Mouse (Mus musculus): Measurements from ENCODE around the gene Tut1. TPM values are rescaled to one million over a fixed set of nuclear protein-coding genes. Genes with fewer than 3 reads are reported as not detected.
A peak's percentile ranks its signal among the peaks of the same experiment; 100 is the strongest.

The Tut1 gene
- total RNA-seq, 1 experiment, result 42.6 TPM

- H3K9me3 ChIP-seq (ENCODE audit: control insufficient read depth, insufficient read depth, low read depth, low read length), result no peaks in the 10 kb centered on the region
- no peak for TF ChIP-seq ZNF384 (IDR thresholded peaks at IDR 0.05; ENCODE audit: low read depth, low read length)
- no peak for TF ChIP-seq HCFC1 (IDR thresholded peaks at IDR 0.05; ENCODE audit: borderline replicate concordance, insufficient read depth, low read length)
- TF ChIP-seq MAFK (IDR thresholded peaks at IDR 0.05; ENCODE audit: insufficient read depth, low read depth, low read length), result no peak
- no peak for TF ChIP-seq CHD2 (IDR thresholded peaks at IDR 0.05; ENCODE audit: low read depth, low read length)
- no peak for TF ChIP-seq ZC3H11A (IDR thresholded peaks at IDR 0.05; ENCODE audit: borderline replicate concordance, low read depth, low read length)
- H3K27ac ChIP-seq (ENCODE audit: insufficient read depth, low read depth, low read length, poor library complexity, severe bottlenecking), result no peak overlapping the region
- in situ Hi-C loops (cut with MboI; ENCODE audit: low sequenced_read_pairs in 2 of 2, unreplicated experiment in 2 of 2), result loop anchor here in 1 of 2 experiments (25.0 kb wide), 1 partner anchor 104 kb away; the partner anchor contains the start of gene Scgb1a1
- peaks cover 0 to 19% of the 10 kb centered on the region in 2 experiments; a peak in 2 of 4 replicates for H3K4me1 ChIP-seq (ENCODE audit: control insufficient read depth in 2 of 2, insufficient read depth in 2 of 2, low read length in 2 of 2, poor library complexity in 1 of 2)
- H3K36me3 ChIP-seq (ENCODE audit: control insufficient read depth, insufficient read depth, low read length, poor library complexity, severe bottlenecking), result peaks cover 18% of the 10 kb centered on the region
- no peak for DNase-seq (ENCODE audit: low read depth, low spot score)
- no peak overlapping the region for H3K9ac ChIP-seq (ENCODE audit: insufficient read depth, low read depth, low read length, poor library complexity, severe bottlenecking)
- no peak overlapping the region for H3K4me3 ChIP-seq (ENCODE audit: insufficient read depth in 1 of 2, low read depth in 1 of 2, low read length in 2 of 2, poor library complexity in 1 of 2, severe bottlenecking in 1 of 2)
Observed at GRCm38 (mm10) chr19:8983150-8983650, 29.6 kb downstream of the Tut1 start.

GRCm38 (mm10) chr19:8984255-8984868, 30.7 kb downstream of the Tut1 start:
- TF ChIP-seq ZNF384 (IDR thresholded peaks at IDR 0.05; ENCODE audit: low read depth, low read length) (peak; percentile 71; the same call in 1 of the 2 replicates), MAFK (IDR thresholded peaks at IDR 0.05; ENCODE audit: insufficient read depth, low read depth, low read length) (no peak)
- H3K27ac ChIP-seq (ENCODE audit: insufficient read depth, low read depth, low read length, poor library complexity, severe bottlenecking), result no peak overlapping the region
- H3K9me3 ChIP-seq (ENCODE audit: control insufficient read depth, insufficient read depth, low read depth, low read length), result no peaks in the 10 kb centered on the region
- no peak overlapping the region for H3K4me3 ChIP-seq (ENCODE audit: insufficient read depth in 1 of 2, low read depth in 1 of 2, low read length in 2 of 2, poor library complexity in 1 of 2, severe bottlenecking in 1 of 2)
- H3K9ac ChIP-seq (ENCODE audit: insufficient read depth, low read depth, low read length, poor library complexity, severe bottlenecking), result no peak overlapping the region
- peaks cover 10% of the 10 kb centered on the region for H3K36me3 ChIP-seq (ENCODE audit: control insufficient read depth, insufficient read depth, low read length, poor library complexity, severe bottlenecking)
- DNase-seq (ENCODE audit: low read depth, low spot score), result no peak
- in situ Hi-C loops (cut with MboI; ENCODE audit: low sequenced_read_pairs in 2 of 2, unreplicated experiment in 2 of 2), result loop anchor here in 1 of 2 experiments (25.0 kb wide), 1 partner anchor 103 kb away; the partner anchor contains the start of gene Scgb1a1
- peaks cover 1 to 21% of the 10 kb centered on the region in 2 experiments; a peak in 3 of 4 replicates for H3K4me1 ChIP-seq (ENCODE audit: control insufficient read depth in 2 of 2, insufficient read depth in 2 of 2, low read length in 2 of 2, poor library complexity in 1 of 2)

- H3K36me3 ChIP-seq (ENCODE audit: control insufficient read depth, insufficient read depth, low read length, poor library complexity, severe bottlenecking), result peaks cover 2% of the 10 kb centered on the region; the same call in 1 of the 2 replicates
- H3K4me3 ChIP-seq (ENCODE audit: insufficient read depth in 1 of 2, low read depth in 1 of 2, low read length in 2 of 2, poor library complexity in 1 of 2, severe bottlenecking in 1 of 2), result no peak overlapping the region
- H3K9ac ChIP-seq (ENCODE audit: insufficient read depth, low read depth, low read length, poor library complexity, severe bottlenecking), result no peak overlapping the region
- TF ChIP-seq ZNF384 (IDR thresholded peaks at IDR 0.05; ENCODE audit: low read depth, low read length) (no peak), ZC3H11A (IDR thresholded peaks at IDR 0.05; ENCODE audit: borderline replicate concordance, low read depth, low read length) (no peak), HCFC1 (IDR thresholded peaks at IDR 0.05; ENCODE audit: borderline replicate concordance, insufficient read depth, low read length) (no peak), MAFK (IDR thresholded peaks at IDR 0.05; ENCODE audit: insufficient read depth, low read depth, low read length) (no peak), CHD2 (IDR thresholded peaks at IDR 0.05; ENCODE audit: low read depth, low read length) (no peak)
- H3K9me3 ChIP-seq (ENCODE audit: control insufficient read depth, insufficient read depth, low read depth, low read length), result no peaks in the 10 kb centered on the region
- H3K27ac ChIP-seq (ENCODE audit: insufficient read depth, low read depth, low read length, poor library complexity, severe bottlenecking), result no peak overlapping the region
- H3K4me1 ChIP-seq (ENCODE audit: control insufficient read depth in 2 of 2, insufficient read depth in 2 of 2, low read length in 2 of 2, poor library complexity in 1 of 2), result peaks cover 3 to 20% of the 10 kb centered on the region in 2 experiments; a peak in 3 of 4 replicates
- no peak for DNase-seq (ENCODE audit: low read depth, low spot score)
- in situ Hi-C loops (cut with MboI; ENCODE audit: low sequenced_read_pairs in 2 of 2, unreplicated experiment in 2 of 2), result loop anchor here in 1 of 2 experiments (25.0 kb wide), 1 partner anchor 101 kb away; the partner anchor contains the start of gene Scgb1a1
Observed at GRCm38 (mm10) chr19:8985891-8986290, 32.2 kb downstream of the Tut1 start.

GRCm38 (mm10) chr19:8987816-8988215, 34.2 kb downstream of the Tut1 start:
- no peak for DNase-seq (ENCODE audit: low read depth, low spot score)
- no peak overlapping the region for H3K27ac ChIP-seq (ENCODE audit: insufficient read depth, low read depth, low read length, poor library complexity, severe bottlenecking)
- H3K9ac ChIP-seq (ENCODE audit: insufficient read depth, low read depth, low read length, poor library complexity, severe bottlenecking), result no peak overlapping the region
- no peaks in the 10 kb centered on the region for H3K36me3 ChIP-seq (ENCODE audit: control insufficient read depth, insufficient read depth, low read length, poor library complexity, severe bottlenecking)
- H3K9me3 ChIP-seq (ENCODE audit: control insufficient read depth, insufficient read depth, low read depth, low read length), result no peaks in the 10 kb centered on the region
- in situ Hi-C loops (cut with MboI; ENCODE audit: low sequenced_read_pairs in 2 of 2, unreplicated experiment in 2 of 2), result loop anchor here in 1 of 2 experiments (25.0 kb wide), 1 partner anchor 99 kb away; the partner anchor contains the start of gene Scgb1a1
- TF ChIP-seq CHD2 (IDR thresholded peaks at IDR 0.05; ENCODE audit: low read depth, low read length), result no peak
- TF ChIP-seq ZC3H11A (IDR thresholded peaks at IDR 0.05; ENCODE audit: borderline replicate concordance, low read depth, low read length), result no peak
- TF ChIP-seq HCFC1 (IDR thresholded peaks at IDR 0.05; ENCODE audit: borderline replicate concordance, insufficient read depth, low read length), result no peak
- TF ChIP-seq ZNF384 (IDR thresholded peaks at IDR 0.05; ENCODE audit: low read depth, low read length), result no peak
- no peak for TF ChIP-seq MAFK (IDR thresholded peaks at IDR 0.05; ENCODE audit: insufficient read depth, low read depth, low read length)
- peaks cover 9 to 25% of the 10 kb centered on the region in 2 experiments; a peak in 3 of 4 replicates for H3K4me1 ChIP-seq (ENCODE audit: control insufficient read depth in 2 of 2, insufficient read depth in 2 of 2, low read length in 2 of 2, poor library complexity in 1 of 2)
- no peak overlapping the region for H3K4me3 ChIP-seq (ENCODE audit: insufficient read depth in 1 of 2, low read depth in 1 of 2, low read length in 2 of 2, poor library complexity in 1 of 2, severe bottlenecking in 1 of 2)
